Mouse (Mus musculus) cerebellum, postnatal 4 days (tissue): ENCODE data around the gene Sfmbt2.
"Not testable (repeated sequence)": the region's sequence is repeated elsewhere in the genome, so short reads cannot be mapped to it uniquely, and the experiment has no call there.

Source experiments
- DNase-seq, 2 experiments: peaks; one replicate each; pipeline ENCODE4 v3.0.0; 2022; ENCODE audit warnings: low spot score in 2 of 2, mixed read lengths in 1 of 2

The Sfmbt2 gene

GRCm38 (mm10) chr2:10370176-10370575 is at the start of gene Sfmbt2:
Sfmbt2 (plus strand) TSS chr2:10370510.
- no peak for DNase-seq

DNA sequence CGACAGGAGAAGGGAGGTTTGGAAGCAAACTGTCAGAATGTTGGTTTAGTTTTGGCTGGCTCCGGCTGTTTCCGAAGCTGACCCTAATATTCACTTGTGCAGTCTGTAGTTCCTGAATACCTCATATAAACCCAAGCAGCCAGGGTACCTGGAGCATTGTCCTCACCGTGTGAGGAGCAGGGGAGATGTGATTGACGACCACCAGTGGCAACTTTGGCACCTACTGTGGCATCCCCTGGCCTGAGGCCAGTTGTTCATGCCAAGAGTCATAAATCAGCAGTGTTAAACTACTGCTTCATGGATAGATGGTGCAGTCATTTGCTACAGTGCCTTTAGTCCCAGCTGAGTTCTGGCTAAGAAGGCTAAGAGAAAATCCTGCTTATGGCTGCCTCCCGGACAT is 49.2 kb upstream of the Sfmbt2 start:
- DNase-seq = peak in 1 of 2 experiments; percentile 64

GRCm38 (mm10) chr2:10323173-10323572 is 47.1 kb upstream of the Sfmbt2 start:
- DNase-seq = no peak

DNA sequence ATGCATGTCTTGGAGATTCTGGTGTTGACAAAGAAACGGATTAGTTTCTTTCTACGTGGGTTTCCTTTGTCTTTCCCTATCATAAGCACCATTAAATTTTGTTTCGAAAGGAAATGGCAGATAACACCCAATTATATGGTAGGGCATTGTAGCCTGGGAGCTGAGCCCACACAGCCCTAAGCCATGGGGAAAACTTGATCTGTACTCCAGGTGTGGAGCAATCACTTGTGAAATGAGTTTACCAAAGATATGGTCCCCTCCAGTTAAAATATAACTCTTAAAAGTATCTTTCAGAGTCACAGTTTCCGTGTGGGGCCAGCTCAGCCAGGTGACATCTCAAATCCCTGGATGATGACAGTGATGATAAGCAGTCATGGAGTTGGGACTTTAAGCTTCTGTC is 45.3 kb upstream of the Sfmbt2 start:
- DNase-seq = no peak

GRCm38 (mm10) chr2:10330216-10330615 is 40.1 kb upstream of the Sfmbt2 start:
- DNase-seq = no peak

DNA sequence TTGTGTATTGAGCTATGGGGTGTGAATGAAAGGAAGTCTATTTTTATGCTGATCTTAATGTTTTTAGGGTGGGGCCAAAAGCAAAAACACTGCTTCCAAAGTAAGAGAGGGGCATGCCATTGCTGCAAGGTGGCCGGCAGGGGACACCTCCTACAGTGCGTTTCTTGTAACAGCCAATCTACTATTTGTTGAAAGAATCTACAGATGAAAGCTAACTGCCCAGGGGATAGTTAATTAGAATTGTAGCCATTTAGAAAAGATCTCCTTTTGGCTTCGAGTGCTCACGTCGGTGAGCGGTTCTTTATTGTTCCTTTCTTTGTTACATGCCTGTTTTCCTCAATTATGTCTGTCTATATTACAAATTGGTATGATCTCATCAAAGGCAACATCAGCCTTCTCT is 36.0 kb upstream of the Sfmbt2 start:
- no peak for DNase-seq

GRCm38 (mm10) chr2:10335037-10335608 is 35.2 kb upstream of the Sfmbt2 start:
- no peak for DNase-seq

GRCm38 (mm10) chr2:10340022-10340421 is 30.3 kb upstream of the Sfmbt2 start:
- DNase-seq = no peak

DNA sequence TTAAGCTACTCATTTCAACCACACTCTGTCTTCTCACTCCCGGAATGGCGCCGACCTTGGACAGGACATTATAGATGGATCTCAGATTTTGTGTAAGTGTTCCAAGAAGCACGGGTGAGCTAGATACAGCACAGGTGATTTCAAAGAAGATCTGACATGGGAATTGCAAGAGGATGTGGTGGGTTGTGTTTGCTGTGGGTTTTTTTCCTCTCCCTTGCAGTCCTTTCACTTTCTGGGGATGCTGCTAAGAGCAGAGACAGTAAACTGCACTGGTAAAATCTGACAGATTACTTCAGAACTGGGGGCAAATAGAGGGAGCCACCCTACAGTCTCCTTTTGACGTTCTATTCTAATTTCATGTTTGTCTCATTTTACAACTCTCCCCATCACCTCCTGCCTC is 26.8 kb upstream of the Sfmbt2 start:
- DNase-seq = no peak

DNA sequence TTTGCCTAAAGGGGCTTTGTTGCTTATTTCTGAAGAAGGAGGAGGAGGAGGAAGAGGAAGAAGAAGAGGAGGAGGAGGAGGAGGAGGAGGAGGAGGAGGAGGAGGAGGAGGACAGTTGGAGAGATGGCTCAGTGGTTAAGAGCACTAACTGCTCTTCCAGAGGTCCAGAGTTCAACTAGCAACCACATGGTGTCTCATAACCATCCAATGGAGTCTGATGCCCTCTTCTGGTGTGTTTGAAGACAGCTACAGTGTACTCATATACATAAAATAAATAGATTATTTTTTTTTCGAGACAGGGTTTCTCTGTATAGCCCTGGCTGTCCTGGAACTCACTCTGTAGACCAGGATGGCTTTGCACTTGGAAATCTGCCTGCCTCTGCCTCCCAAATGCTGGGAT is 26.2 kb upstream of the Sfmbt2 start:
- not testable (repeated sequence) for DNase-seq

- DNase-seq = no peak
Observed at GRCm38 (mm10) chr2:10347193-10347592, 23.1 kb upstream of the Sfmbt2 start.

DNA sequence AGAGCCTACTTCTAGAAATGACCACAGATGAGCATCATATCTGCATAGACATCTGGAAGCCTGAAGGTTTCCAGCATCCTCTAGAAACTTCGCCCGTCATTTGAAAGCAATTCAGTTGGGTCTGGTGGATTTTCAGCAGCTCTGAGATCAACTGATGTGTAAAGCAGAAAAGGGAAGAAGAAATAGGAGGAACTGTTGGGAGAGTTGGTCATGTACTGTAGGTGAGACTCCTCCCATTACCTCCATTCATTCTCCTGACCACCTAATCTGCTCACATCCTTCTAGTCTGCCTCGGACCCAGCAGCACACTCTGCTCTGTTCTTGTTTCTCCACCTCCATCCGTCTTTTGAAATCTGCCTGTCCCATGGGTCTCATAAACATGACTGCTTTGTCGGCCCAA is 22.3 kb upstream of the Sfmbt2 start:
- DNase-seq = no peak

- no peak for DNase-seq
Observed at GRCm38 (mm10) chr2:10350266-10350810, 20.0 kb upstream of the Sfmbt2 start.

DNA sequence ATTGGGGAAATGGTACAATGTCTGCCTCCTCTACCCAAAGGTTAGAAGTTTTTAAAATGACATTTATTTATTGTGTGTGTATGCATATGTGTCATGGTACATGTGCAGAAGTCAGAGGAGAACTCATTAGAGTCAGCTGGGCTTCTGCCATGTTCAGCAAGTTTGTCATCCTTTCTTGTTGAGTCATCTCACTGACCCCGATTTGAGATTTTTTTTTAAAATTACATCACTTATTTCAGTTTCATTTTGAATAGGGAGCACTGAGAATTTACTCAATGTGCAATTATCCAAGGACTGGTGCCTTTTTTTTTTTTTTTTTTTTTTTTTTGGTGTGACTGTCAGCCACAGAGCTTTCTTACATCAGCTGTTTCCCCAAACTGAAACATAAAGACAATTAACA is 19.2 kb upstream of the Sfmbt2 start:
- DNase-seq = no peak

DNA sequence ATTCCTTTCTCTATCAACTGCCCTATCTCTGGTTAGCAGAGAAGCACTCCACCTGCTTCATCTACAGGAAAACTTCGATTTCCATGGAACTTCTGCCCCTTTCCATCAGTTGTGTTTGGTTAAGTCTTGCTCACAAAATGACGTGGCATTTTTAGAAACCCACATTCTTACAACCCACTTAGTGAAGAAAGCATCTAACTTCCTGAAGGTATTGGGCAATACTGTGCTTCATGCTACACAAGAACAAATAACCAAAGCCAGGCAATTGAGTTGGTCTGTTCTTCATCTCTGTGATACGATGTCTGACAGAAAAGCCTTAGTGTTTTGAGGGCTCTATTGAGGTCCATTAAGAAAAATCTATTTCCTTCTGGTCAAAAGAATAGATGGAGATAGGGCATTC is 17.4 kb upstream of the Sfmbt2 start:
- DNase-seq = no peak

DNA sequence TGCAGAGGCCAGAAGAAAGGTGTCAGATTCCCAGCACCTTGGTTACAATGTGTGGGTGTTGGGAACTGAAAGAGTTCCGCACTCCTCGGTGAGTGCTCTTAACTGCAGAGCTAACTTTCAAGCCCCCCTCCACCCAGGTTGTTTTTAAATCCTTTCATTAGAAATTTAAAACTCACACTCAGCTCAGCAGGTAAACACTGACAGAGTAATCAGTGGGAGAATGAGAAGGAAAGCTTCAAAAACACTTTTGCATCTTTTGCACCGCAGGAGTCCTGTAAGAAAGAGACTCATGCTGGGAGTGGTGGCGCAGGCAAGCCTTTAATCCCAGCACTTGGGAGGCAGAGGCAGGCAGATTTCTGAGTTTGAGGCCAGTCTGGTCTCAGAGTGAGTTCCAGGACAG is 16.4 kb upstream of the Sfmbt2 start:
- DNase-seq = no peak

GRCm38 (mm10) chr2:10359861-10360260 is 10.4 kb upstream of the Sfmbt2 start:
- no peak for DNase-seq

GRCm38 (mm10) chr2:10365081-10365480 is 5.2 kb upstream of the Sfmbt2 start:
- DNase-seq = no peak

DNA sequence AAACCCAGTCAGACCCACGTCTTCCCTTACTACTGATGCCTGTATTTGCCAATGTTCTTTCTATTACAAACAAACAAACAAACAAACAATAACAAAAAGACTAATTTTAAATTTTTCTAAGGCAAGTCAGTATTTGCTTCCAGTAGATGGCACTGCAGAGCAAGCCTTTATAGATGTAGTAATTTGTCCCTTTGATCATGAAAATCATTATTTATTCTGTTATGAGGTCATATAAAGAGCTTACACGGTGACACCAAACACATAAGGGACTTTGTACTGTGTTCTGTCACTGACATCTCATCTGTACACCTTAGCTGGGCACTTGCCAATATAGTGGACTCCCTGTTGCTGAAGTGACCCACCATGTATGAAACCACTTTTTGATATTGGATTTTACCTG is 4.0 kb upstream of the Sfmbt2 start:
- no peak for DNase-seq

DNA sequence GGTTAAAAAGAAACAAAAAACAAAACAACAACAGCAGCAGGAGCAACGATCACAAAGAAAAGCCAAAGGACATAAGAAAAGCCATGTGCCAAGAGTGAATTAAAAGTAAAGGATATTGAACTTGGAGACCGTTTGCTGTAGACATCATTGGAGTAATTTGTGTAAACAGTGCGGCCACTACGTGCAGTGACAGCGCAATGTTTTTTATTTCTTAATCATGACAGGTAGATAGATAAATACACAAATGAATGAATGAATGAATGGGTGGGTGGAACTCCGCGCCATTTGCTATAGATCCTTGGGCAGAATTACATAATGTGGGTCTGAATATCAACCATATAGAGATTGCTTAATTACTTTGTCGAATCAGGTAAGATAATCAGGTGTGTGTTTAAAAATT is 634 bp upstream of the Sfmbt2 start:
- no peak for DNase-seq

GRCm38 (mm10) chr2:10370687-10371458 is 563 bp downstream of the Sfmbt2 start:
- no peak for DNase-seq

GRCm38 (mm10) chr2:10371459-10371817 is 1.1 kb downstream of the Sfmbt2 start:
- DNase-seq = no peak

DNA sequence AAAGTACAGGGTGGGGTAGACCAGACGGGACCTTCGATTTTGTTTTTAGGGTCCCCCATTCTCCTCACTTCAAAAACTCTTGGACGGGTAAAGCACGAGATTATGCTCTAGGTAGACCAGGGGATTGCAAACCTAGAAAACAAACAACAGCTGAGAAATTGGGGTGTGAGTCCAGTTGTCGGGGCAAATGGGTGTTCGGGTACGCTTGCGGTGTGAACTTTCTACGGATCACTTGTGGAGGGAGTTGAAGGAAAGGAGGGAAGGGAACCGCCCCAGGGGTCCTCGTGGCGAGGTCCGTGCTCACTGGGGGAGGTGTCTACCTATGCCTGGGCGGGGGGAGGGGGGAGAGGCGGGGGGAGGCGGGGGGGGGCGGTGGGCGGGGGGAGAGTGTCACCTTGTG is 1.6 kb downstream of the Sfmbt2 start:
- DNase-seq = no peak
